Mouse (Mus musculus) stomach, postnatal 0 days (tissue): ENCODE measurements at regions not wholly inside any gene's neighbourhood (a gene's known extent, or its start where the extent isn't known, plus 50 kb on each side); places are given as distances from the start of the nearest gene placed in this dataset.

ENCODE experiments used
- ATAC-seq: fragments of 200-750 bp; cut with Nextera tagmentation; 2 replicates; pipeline ENCODE4 v1.8.0; 2017; ENCODE audit not compliant: low FRiP score, low TSS enrichment
- DNase-seq: peaks from one replicate; pipeline ENCODE4 v3.0.0-alpha.2; 2016; ENCODE audit warnings: low spot score
- H3K27ac ChIP-seq: fragments of 300-500 bp; sonication (generic); replicated peaks from 2 replicates; pipeline ENCODE4 v1.5.1; 2014; ENCODE audit warnings: mild to moderate bottlenecking, control low read depth
- H3K27me3 ChIP-seq: fragments of 300-500 bp; sonication (generic); 2 replicates; pipeline ENCODE4 v1.6.1; 2014; ENCODE audit warnings: low read length; ENCODE audit not compliant: control insufficient read depth, insufficient read depth
- H3K36me3 ChIP-seq: fragments of 300-500 bp; sonication (generic); 2 replicates; pipeline ENCODE4 v1.6.1; 2014; ENCODE audit warnings: low read length, mixed read lengths; ENCODE audit not compliant: control insufficient read depth, insufficient read depth
- H3K4me1 ChIP-seq: fragments of 300-500 bp; sonication (generic); replicated peaks from 2 replicates; pipeline ENCODE4 v1.6.1; 2014; ENCODE audit warnings: antibody characterized with exemption; ENCODE audit not compliant: control insufficient read depth, insufficient read depth
- H3K4me2 ChIP-seq: fragments of 300-500 bp; sonication (generic); replicated peaks from 2 replicates; pipeline ENCODE4 v1.6.1; 2014; ENCODE audit warnings: low read depth, mild to moderate bottlenecking, control low read depth, moderate library complexity
- H3K4me3 ChIP-seq: fragments of 300-500 bp; sonication (generic); 2 replicates; pipeline ENCODE4 v1.5.1; 2014; ENCODE audit warnings: low read depth, low read length, control low read depth
- H3K9ac ChIP-seq: fragments of 300-500 bp; sonication (generic); 2 replicates; pipeline ENCODE4 v1.6.1; 2014; ENCODE audit warnings: mild to moderate bottlenecking, low read length, control low read depth, mixed read lengths
- H3K9me3 ChIP-seq: fragments of 300-500 bp; sonication (generic); 2 replicates; pipeline ENCODE4 v1.6.1; 2016; ENCODE audit warnings: low read length; ENCODE audit not compliant: control insufficient read depth
- CTCF ChIP-seq: IDR thresholded peaks from 2 replicates; pipeline ENCODE4 v1.5.1; 2016; ENCODE audit warnings: antibody characterized with exemption, low read depth, mild to moderate bottlenecking, moderate library complexity
- EP300 ChIP-seq: optimal IDR thresholded peaks from 2 replicates; pipeline ENCODE3; 2016; ENCODE audit warnings: antibody characterized with exemption
- WGBS: fragments of 180-500 bp; shearing (Covaris S2); extraction: QIAGEN DNeasy Blood & Tissue Kit; methylation state at CpG from one replicate; pipeline ENCODE4 v1.1.7; 2014; 5-methylcytosine and 5-hydroxymethylcytosine counted together

DNA sequence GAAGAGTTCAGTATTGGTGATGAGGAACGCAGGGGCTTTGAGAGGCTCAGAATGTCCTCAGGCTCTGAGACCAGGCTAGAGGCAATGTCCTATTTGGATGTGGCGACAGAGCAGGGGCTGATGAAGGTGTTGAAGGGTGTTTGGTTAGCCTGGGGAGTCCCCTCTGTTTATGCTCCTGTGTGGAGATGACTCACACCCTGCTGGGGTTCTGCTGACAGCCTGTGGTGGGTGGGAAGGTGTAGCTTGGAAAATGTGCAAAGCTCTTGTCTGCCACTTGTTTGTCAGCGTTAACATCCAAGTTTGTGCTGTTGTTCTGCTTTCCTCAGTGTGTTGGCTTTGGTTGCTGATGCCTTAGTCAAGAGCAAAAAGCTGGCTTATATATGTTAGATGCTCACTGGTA is 272.4 kb upstream of the Xylt1 start:
- no peak for TF ChIP-seq EP300
- TF ChIP-seq CTCF: no peak
- no peaks in the 10 kb centered on the region for H3K36me3 ChIP-seq
- ATAC-seq (no peak), DNase-seq (no peak)
- H3K4me1 ChIP-seq: no peaks in the 10 kb centered on the region
- H3K27me3 ChIP-seq: no peaks in the 10 kb centered on the region
- H3K4me2 ChIP-seq: no peak overlapping the region
- H3K4me3 ChIP-seq: no peak overlapping the region
- 71% methylated on average over 3 of the region's 3 CpGs for WGBS
- H3K27ac ChIP-seq: no peak overlapping the region
- no peaks in the 10 kb centered on the region for H3K9me3 ChIP-seq
- H3K9ac ChIP-seq: no peak overlapping the region

GRCm38 (mm10) chr7:117127728-117128127 is 253.1 kb upstream of the Xylt1 start:
- WGBS: 63% methylated on average over 3 of the region's 3 CpGs
- no peak for DNase-seq
- ATAC-seq: no peak

DNA sequence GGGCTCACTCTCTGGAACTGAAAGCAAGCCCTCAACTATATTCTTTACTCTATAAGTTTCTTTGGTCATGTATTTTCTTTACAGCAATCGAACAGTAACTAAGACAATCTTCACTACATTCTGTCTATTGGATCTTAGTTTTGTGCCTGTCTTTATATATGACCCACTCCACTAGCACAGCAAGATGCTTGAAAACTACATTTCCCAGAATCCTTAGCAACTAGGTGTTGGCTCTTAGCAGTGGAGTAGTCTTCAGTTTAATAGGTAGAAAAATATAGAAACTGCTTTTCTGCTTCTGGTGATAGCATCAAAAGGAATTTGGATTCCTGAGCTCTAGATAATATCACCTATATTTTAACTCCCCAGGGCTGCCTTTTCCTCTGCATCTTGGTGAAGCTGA is 245.9 kb upstream of the Xylt1 start:
- Histone ChIP-seq H3K27me3 (no peaks in the 10 kb centered on the region), H3K4me2 (no peak overlapping the region), H3K4me1 (no peaks in the 10 kb centered on the region; the same call in 1 of the 2 replicates), H3K36me3 (no peaks in the 10 kb centered on the region), H3K9ac (no peak overlapping the region), H3K27ac (no peak overlapping the region), H3K9me3 (no peaks in the 10 kb centered on the region), H3K4me3 (no peak overlapping the region)
- no peak for DNase-seq
- ATAC-seq: no peak
- WGBS: 85% methylated on average over 1 of the region's 1 CpGs
- TF ChIP-seq EP300 (no peak), CTCF (no peak)

More at GRCm38 (mm10) chr7:117127728-117128127, 253.1 kb upstream of the Xylt1 start:
- Histone ChIP-seq H3K9me3 (no peaks in the 10 kb centered on the region), H3K4me3 (no peak overlapping the region), H3K27ac (no peak overlapping the region), H3K4me1 (no peaks in the 10 kb centered on the region), H3K36me3 (no peaks in the 10 kb centered on the region), H3K4me2 (no peak overlapping the region), H3K9ac (no peak overlapping the region), H3K27me3 (no peaks in the 10 kb centered on the region)
- TF ChIP-seq EP300 (no peak), CTCF (no peak)

GRCm38 (mm10) chr7:117138681-117139080 is 242.1 kb upstream of the Xylt1 start:
- DNase-seq (no peak), ATAC-seq (no peak)
- no peak overlapping the region for H3K27ac ChIP-seq
- H3K36me3 ChIP-seq: no peaks in the 10 kb centered on the region
- no peak overlapping the region for H3K9ac ChIP-seq
- H3K4me2 ChIP-seq: no peak overlapping the region
- H3K27me3 ChIP-seq: no peaks in the 10 kb centered on the region
- no peaks in the 10 kb centered on the region for H3K9me3 ChIP-seq
- H3K4me3 ChIP-seq: no peak overlapping the region
- no peak for TF ChIP-seq CTCF
- TF ChIP-seq EP300: no peak
- 44% methylated on average over 1 of the region's 1 CpGs for WGBS
- H3K4me1 ChIP-seq: no peaks in the 10 kb centered on the region; the same call in 1 of the 2 replicates

DNA sequence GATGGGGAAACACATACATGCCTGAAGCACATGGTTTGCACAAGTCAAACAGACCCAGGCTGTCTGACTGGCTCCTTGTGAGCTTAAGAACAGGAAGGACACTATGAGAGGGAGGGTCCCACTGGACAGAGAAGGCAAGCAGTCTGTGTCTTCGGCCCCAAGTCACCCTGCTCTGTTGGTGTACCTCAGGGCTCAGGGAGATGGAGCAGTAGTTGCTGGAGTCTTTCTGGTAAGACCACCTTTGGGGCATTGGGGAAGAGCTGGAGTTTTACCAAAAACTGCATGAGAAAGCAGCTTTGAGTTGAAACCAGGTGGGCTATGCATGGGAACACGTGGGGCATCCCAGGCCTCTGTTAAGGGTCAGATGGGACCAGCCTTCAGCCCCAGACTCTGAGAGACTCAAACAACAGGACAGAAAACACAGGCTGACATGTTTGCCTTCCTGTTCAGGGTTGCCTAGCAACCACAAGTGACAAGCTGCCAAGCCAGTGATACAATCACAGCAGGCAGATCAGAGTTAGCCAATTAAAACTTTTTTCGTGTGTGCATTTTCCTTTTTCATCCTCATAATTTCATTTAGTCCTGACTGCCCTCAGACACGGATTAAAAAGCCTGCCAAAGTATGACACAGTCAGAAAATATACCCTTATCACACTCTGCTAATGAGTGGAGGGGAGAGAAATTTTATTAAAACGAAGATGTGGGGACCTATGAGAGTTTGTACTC is 241.4 kb upstream of the Xylt1 start:
- no peak overlapping the region for H3K9ac ChIP-seq
- TF ChIP-seq EP300 (no peak), CTCF (no peak)
- H3K9me3 ChIP-seq: no peaks in the 10 kb centered on the region
- H3K4me2 ChIP-seq: no peak overlapping the region
- WGBS: 17% methylated on average over 5 of the region's 5 CpGs
- no peak overlapping the region for H3K4me3 ChIP-seq
- DNase-seq (peak; percentile 35), ATAC-seq (no peak)
- no peaks in the 10 kb centered on the region for H3K27me3 ChIP-seq
- no peaks in the 10 kb centered on the region for H3K36me3 ChIP-seq
- H3K4me1 ChIP-seq: no peaks in the 10 kb centered on the region; the same call in 1 of the 2 replicates
- no peak overlapping the region for H3K27ac ChIP-seq

DNA sequence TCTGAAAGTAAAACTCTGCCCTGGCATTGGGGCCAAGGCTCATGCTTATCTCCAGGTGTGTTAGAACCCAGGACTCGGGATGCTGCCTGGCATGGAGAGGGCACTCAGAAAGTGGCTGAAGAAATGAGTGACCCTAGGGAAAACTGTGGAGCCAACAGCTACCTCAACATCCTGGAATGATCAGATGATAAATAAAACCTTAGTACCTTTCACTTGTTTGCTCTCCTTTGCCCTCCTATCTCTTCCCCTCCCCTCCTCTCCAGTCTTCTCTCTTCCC is 240.9 kb upstream of the Xylt1 start:
- Histone ChIP-seq H3K27ac (no peak overlapping the region), H3K9ac (no peak overlapping the region), H3K4me2 (no peak overlapping the region), H3K4me3 (no peak overlapping the region), H3K27me3 (no peaks in the 10 kb centered on the region), H3K9me3 (no peaks in the 10 kb centered on the region), H3K36me3 (no peaks in the 10 kb centered on the region), H3K4me1 (no peaks in the 10 kb centered on the region; the same call in 1 of the 2 replicates)
- WGBS: 41% methylated on average over 1 of the region's 1 CpGs
- ATAC-seq: no peak
- TF ChIP-seq CTCF: no peak
- no peak for TF ChIP-seq EP300
- DNase-seq: no peak
